Mouse (Mus musculus) C2C12 (cell line): ENCODE results near the gene Map2k2. TPM values are rescaled to one million over a fixed set of nuclear protein-coding genes. Genes with fewer than 3 reads are reported as not detected.
A peak's percentile ranks its signal among the peaks of the same experiment; 100 is the strongest.

Experiments
- H3K27me3 ChIP-seq: one replicate; pipeline ENCODE4 v1.6.1; 2011; ENCODE audit not compliant: control insufficient read depth, insufficient read depth, insufficient read length
- H3K36me3 ChIP-seq: one replicate; pipeline ENCODE4 v1.6.1; 2011; ENCODE audit not compliant: control insufficient read depth, insufficient read depth
- H3K4me3 ChIP-seq: one replicate; pipeline ENCODE4 v1.5.1; 2011; ENCODE audit warnings: mild to moderate bottlenecking, control low read depth; ENCODE audit not compliant: poor library complexity, insufficient read depth, severe bottlenecking
- H3K79me2 ChIP-seq: one replicate; pipeline ENCODE4 v1.6.1; 2011; ENCODE audit not compliant: control insufficient read depth, insufficient read depth
- H3K79me3 ChIP-seq: one replicate; pipeline ENCODE4 v1.6.1; 2011; ENCODE audit warnings: low read depth, control low read depth
- H3ac ChIP-seq: one replicate; pipeline ENCODE3; 2011; ENCODE audit warnings: low read depth; ENCODE audit not compliant: control insufficient read depth, insufficient read length
- CEBPB ChIP-seq: IDR thresholded peaks from one replicate; pipeline ENCODE4 v1.6.1; 2011; ENCODE audit warnings: low read depth, mild to moderate bottlenecking, control low read depth, moderate library complexity
- CTCF ChIP-seq: IDR thresholded peaks from one replicate; pipeline ENCODE4 v1.5.1; 2011; ENCODE audit not compliant: control insufficient read depth, insufficient read depth, insufficient read length
- FOSL1 ChIP-seq: IDR thresholded peaks from one replicate; pipeline ENCODE4 v1.8.0; 2011; ENCODE audit warnings: mild to moderate bottlenecking, low read length; ENCODE audit not compliant: poor library complexity, insufficient read depth, severe bottlenecking
- MAX ChIP-seq: IDR thresholded peaks from one replicate; pipeline ENCODE4 v1.6.1; 2011; ENCODE audit warnings: mild to moderate bottlenecking, control low read depth
- MYOD1 ChIP-seq: IDR thresholded peaks from one replicate; pipeline ENCODE4 v1.6.1; 2011; ENCODE audit warnings: low read depth; ENCODE audit not compliant: control insufficient read depth, insufficient read length
- MYOG ChIP-seq: IDR thresholded peaks from one replicate; pipeline ENCODE4 v1.6.1; 2011; ENCODE audit not compliant: control insufficient read depth, insufficient read length; ENCODE audit errors: extremely low read depth
- USF1 ChIP-seq: IDR thresholded peaks from one replicate; pipeline ENCODE4 v1.6.1; 2011; ENCODE audit warnings: low read depth, mild to moderate bottlenecking, control low read depth, moderate library complexity
- polyA plus RNA-seq: library from polyadenylated mRNA; unstranded; fragments of >200 nt; fragmentation: generic; extraction: Trizol; gene quantifications from one replicate; pipeline ENCODE4 v1.2.1, GENCODE M21; 2012; ENCODE audit warnings: missing spikeins

Map2k2 gene
- polyA plus RNA-seq, 1 experiment = 92.2 TPM

- H3K79me3 ChIP-seq = peaks cover 17% of the 10 kb centered on the region
- peaks cover 12% of the 10 kb centered on the region for H3K36me3 ChIP-seq
- H3K27me3 ChIP-seq = peaks cover 5% of the 10 kb centered on the region
- TF ChIP-seq USF1 (no peak), MYOD1 (no peak), MYOG (no peak), CEBPB (no peak), CTCF (no peak), MAX (no peak), FOSL1 (no peak)
- H3K4me3 ChIP-seq = no peak overlapping the region
- peaks cover 32% of the 10 kb centered on the region for H3K79me2 ChIP-seq
- H3ac ChIP-seq = no peak overlapping the region
Measured at GRCm38 (mm10) chr10:81068706-81069105, 37.0 kb upstream of the Map2k2 start.

- Histone ChIP-seq H3K79me3 (peaks cover 18% of the 10 kb centered on the region), H3K36me3 (peaks cover 23% of the 10 kb centered on the region), H3ac (peak within 1 kb of the TSS; percentile 94), H3K79me2 (peaks cover 32% of the 10 kb centered on the region), H3K4me3 (peak within 1 kb of the TSS; percentile 75), H3K27me3 (peaks cover 5% of the 10 kb centered on the region)
- TF ChIP-seq MAX (peak; percentile 91), CTCF (no peak)
Measured at GRCm38 (mm10) chr10:81069836-81070235, 35.9 kb upstream of the Map2k2 start, which contains the start of gene Thop1. Gene Thop1, plus strand, starts transcription at chr10:81070035.

GRCm38 (mm10) chr10:81072290-81072689, 33.4 kb upstream of the Map2k2 start:
- no peak overlapping the region for H3K4me3 ChIP-seq
- TF ChIP-seq MYOG = no peak
- H3K79me3 ChIP-seq = peaks cover 18% of the 10 kb centered on the region
- peaks cover 38% of the 10 kb centered on the region for H3K36me3 ChIP-seq
- no peak overlapping the region for H3ac ChIP-seq
- H3K79me2 ChIP-seq = peaks cover 32% of the 10 kb centered on the region
- H3K27me3 ChIP-seq = peaks cover 5% of the 10 kb centered on the region

GRCm38 (mm10) chr10:81073464-81073863, 32.3 kb upstream of the Map2k2 start:
- H3K36me3 ChIP-seq = peaks cover 42% of the 10 kb centered on the region
- H3K27me3 ChIP-seq = no peaks in the 10 kb centered on the region
- peaks cover 32% of the 10 kb centered on the region for H3K79me2 ChIP-seq
- no peak for TF ChIP-seq CEBPB
- peak; percentile 38 for TF ChIP-seq CTCF
- no peak overlapping the region for H3K4me3 ChIP-seq
- H3K79me3 ChIP-seq = peaks cover 18% of the 10 kb centered on the region
- no peak overlapping the region for H3ac ChIP-seq

GRCm38 (mm10) chr10:81075734-81076133, 30.0 kb upstream of the Map2k2 start:
- TF ChIP-seq MYOD1 (no peak), CTCF (no peak), CEBPB (no peak), MYOG (no peak)
- peaks cover 54% of the 10 kb centered on the region for H3K36me3 ChIP-seq
- no peaks in the 10 kb centered on the region for H3K27me3 ChIP-seq
- peaks cover 24% of the 10 kb centered on the region for H3K79me2 ChIP-seq
- H3ac ChIP-seq = no peak overlapping the region
- peaks cover 14% of the 10 kb centered on the region for H3K79me3 ChIP-seq
- H3K4me3 ChIP-seq = no peak overlapping the region

GRCm38 (mm10) chr10:81076356-81076755, 29.4 kb upstream of the Map2k2 start:
- Histone ChIP-seq H3K79me3 (peaks cover 10% of the 10 kb centered on the region), H3K27me3 (no peaks in the 10 kb centered on the region), H3ac (no peak overlapping the region), H3K79me2 (peaks cover 18% of the 10 kb centered on the region), H3K4me3 (no peak overlapping the region), H3K36me3 (peaks cover 59% of the 10 kb centered on the region)
- TF ChIP-seq MAX = no peak
- no peak for TF ChIP-seq MYOG
- no peak for TF ChIP-seq MYOD1
- no peak for TF ChIP-seq CTCF
- no peak for TF ChIP-seq CEBPB
- TF ChIP-seq USF1 = no peak
- TF ChIP-seq FOSL1 = no peak

GRCm38 (mm10) chr10:81077916-81078315, 27.8 kb upstream of the Map2k2 start:
- Histone ChIP-seq H3K79me3 (peaks cover 4% of the 10 kb centered on the region), H3K36me3 (peaks cover 68% of the 10 kb centered on the region), H3K79me2 (peaks cover 2% of the 10 kb centered on the region), H3K4me3 (no peak overlapping the region), H3K27me3 (no peaks in the 10 kb centered on the region), H3ac (no peak overlapping the region)
- TF ChIP-seq MYOG = no peak
- no peak for TF ChIP-seq USF1
